Mouse (Mus musculus) T-helper 2 cell (primary cell): ENCODE measurements around the gene Ak5.

Source experiments
- in situ Hi-C: fragments of 300-600 bp; cut with MboI, MseI; formaldehyde crosslinking; loops from one replicate; pipeline ENCODE4 v1.15.1; 2025; ENCODE audit warnings: high pct_unique_total_duplicates

The Ak5 gene

DNA sequence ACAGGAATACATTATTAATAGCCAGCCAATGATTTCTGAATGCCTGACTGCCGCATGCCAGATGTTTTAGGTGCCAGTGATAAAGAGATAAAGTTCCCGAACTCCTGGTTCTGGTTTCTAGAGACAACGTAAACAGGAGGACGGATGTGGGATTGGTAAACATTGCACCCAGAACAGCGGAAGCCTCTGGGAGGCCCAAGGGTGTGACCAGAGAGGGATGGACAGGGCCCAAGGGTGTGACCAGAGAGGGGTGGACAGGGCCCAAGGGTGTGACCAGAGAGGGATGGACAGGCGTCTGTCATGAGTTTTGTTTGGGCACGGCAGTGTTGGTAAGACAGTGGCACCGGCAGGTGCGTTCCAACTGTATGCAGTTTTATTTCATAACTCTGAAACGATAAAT lies 148.6 kb downstream of the Ak5 start:
- in situ Hi-C loops: no loop called here

DNA sequence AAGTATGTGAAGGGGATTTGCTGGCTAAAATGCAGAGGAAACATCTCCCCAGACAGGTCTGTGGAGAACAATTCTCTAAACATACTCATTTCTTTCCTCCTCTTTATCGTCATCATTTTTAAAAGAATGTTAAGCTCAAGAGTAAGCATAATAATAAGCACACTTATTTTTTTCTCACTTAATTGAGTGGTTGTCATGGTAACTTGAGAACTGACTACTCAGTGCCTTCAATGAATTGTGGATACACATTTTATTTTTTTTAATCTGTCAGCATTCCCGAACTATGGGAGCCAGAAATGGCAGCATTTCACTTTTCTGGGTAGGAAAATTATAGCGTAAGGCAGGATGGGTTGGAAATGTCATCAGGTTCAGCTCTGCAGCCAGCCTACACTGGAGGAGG lies 151.6 kb downstream of the Ak5 start:
- in situ Hi-C loops: no loop called here

DNA sequence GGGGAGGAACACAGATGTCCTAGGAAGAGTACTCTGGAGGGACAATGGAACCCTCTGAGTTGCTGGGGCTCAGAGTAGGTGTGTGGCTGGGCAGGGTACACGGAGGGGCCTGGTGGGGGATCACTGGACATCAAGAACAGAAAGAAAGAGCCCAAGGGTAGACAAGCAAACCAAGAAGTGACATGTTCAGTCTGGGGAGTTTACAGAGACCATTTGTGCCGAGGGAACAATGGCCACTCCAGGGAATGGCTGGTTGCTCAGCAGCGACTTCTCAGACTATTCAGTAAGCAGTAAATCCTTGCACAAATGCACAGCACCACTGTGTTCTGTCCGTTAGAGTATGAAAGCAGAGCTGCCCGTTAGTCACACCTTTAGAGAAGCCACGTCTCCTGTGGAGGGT lies 152.2 kb downstream of the Ak5 start:
- in situ Hi-C loops: no loop called here

DNA sequence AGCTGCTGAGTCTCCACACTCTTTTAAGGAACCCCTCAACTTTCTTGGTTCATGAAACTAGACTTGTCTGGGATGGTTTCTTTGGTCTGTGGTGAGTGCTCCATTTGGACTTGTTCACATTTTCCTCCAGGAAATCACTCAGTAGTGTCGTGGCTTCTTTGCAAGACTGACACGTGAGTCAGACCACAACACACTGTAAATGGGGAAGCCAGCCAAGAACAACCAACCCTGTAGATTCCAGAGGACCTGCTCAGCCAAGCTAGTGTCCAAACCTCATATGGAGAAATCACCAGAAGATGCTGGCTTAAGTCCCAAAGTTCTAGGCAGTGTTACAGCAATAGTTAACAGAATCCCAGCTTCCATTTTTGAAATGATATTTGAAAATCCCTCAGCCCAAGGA lies 155.6 kb downstream of the Ak5 start:
- in situ Hi-C loops: no loop called here

DNA sequence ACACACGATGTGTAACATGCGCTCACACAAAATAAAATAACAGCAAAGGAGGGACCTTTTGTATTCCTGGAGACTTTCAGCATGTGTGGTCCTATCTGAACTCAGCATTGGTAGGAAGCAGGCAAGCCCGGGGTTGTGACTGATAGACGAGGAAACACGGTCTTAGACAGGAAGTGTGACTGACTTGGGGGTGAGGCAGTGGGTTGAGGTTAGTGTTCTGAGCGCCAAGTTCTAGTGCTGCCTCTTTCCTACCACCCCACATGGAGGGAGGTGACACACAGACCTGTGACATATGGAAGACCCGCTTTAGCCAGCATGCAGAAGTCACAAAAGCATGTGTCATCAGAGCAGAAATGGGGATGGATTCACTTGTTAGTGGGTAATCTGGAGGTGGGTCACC lies 158.9 kb downstream of the Ak5 start:
- in situ Hi-C loops: no loop called here

DNA sequence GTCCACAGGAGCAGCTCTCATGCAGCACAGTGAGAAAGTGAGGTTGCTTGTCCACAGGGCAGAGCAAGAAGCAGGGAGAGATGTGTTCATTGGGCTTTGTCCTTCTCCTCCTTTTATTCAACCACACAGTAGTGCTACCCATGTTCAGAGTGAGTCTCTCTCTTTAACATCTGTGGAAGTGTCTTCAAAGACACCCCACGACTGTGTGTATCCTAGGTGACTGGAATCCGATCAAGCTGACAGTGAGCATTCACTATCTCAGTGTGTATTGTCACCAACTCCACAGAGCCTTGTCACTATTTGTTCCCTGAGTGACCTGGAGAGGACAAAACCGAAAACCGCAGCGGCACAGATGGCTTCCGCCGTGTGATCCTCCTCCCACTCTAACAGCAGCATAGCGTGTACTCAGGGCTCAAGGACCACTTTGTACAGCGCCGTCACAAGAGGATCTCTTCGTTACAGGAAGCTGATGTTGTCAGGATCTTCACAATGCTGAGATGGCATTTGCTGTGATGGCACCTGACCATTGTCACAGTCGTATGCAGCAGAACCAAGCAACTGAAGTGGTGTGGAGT lies 159.7 kb downstream of the Ak5 start:
- in situ Hi-C loops: no loop called here

DNA sequence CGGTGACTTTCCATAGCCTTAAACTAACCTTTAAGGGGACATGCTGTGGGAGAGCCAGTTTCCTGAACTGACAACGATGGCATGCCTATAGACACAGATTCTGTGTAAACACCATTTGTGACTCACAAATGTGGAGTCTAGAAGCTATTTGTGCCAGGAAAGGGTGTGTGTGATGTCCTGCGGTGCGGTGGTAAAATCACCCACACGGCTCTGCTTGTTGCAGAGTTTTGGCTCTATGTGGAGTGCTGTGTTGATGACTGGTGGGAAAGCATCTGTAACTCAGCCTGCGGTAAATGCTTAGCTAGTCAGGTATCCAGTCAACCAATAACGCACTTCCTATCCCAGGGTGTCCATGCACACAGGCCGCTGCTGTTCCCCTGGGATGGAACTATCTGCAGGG lies 160.3 kb downstream of the Ak5 start:
- in situ Hi-C loops: no loop called here

DNA sequence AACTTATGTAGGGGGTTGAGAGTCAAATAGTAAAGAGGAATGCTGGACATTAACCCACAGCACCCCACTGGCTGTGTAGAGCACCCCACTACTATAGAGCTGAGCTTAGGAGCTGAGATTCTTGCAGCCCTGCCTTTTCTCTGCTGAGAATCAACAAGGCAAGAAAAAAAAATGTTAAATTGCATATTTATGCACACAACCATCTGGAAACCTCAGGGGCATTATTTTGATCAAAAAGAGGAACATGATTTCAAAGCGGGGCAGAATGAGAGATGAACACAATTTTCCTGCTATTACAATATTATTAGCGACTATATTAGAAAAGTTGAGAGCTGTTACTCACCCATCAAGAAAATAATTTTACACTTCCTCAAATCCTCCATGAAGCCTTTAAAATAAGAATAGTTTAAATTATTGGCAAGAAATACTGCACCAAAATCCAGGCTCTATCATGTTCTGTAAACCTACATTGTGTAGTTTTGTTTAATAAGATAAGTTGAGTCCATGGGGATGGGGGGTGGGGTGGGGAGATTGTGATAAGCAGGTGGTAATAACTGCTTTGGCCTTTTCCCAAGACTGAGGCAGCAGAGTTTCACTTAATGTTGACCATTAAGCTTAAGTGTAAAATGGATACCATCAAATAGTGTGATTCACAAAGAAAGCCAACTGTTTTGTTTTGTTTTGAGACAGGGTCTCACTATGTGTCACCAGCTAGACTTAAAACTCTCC lies 169.0 kb downstream of the Ak5 start:
- in situ Hi-C loops: no loop called here

DNA sequence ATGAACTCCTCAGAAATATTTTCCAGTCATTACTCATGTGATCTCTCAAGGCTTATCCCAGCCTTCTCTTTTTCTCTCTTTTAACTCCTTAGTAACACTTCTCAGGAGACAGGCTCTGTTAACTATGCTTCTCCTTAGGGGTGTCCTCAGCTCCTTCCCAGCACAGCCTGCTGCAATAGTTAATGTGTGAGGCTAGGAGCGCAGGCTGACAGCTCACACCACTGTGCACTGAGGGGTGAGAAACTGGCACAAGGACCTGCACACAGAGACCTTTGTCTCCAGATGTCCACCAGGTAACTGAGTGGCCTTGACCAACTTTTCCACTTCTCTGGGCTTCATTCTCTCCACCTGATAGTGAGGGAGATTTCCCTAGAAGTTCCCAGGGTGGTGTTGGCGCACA lies 170.3 kb downstream of the Ak5 start:
- in situ Hi-C loops: no loop called here

DNA sequence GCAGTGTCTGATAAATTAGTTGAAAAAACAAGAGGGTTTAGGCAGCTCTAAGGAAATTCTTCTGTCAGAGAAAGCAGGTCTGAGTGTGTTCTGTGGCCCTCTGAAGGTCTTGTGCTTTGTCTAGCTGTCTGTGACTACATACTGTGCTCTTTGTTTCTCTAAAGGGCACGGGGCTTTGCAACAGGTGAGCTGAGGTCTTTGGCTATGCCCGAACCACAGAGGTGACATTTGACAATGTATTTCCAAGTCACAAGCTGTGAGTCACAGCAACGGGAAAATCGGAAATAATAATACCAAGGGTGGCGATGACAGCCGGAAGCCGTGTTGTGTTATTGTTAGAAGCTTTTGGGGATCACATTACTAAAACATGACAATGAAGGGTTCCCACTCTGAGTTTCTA lies 171.1 kb downstream of the Ak5 start:
- in situ Hi-C loops: no loop called here

DNA sequence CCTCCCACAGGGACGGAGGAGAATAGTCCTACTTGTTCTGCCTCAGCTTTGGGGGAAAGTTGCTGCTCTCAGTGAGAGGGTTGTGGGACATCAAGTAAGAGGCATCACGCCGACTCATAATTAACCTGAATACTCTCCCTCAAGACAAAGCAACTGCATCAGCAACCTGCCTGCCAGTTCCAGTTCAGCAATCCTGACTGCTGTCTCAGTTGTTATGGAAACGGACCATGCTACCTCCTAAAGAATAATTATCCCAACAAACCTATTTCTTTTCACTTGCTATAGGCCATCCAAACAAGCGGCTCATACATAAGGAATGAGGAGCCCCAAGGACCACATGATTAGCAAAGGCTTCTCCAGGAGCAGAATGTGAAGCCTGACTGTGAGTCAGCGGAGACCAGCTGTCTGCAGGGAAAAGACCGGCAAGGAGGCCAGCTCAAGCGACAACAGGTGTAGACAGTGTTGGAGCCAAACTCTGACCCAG lies 172.7 kb downstream of the Ak5 start:
- in situ Hi-C loops: no loop called here

DNA sequence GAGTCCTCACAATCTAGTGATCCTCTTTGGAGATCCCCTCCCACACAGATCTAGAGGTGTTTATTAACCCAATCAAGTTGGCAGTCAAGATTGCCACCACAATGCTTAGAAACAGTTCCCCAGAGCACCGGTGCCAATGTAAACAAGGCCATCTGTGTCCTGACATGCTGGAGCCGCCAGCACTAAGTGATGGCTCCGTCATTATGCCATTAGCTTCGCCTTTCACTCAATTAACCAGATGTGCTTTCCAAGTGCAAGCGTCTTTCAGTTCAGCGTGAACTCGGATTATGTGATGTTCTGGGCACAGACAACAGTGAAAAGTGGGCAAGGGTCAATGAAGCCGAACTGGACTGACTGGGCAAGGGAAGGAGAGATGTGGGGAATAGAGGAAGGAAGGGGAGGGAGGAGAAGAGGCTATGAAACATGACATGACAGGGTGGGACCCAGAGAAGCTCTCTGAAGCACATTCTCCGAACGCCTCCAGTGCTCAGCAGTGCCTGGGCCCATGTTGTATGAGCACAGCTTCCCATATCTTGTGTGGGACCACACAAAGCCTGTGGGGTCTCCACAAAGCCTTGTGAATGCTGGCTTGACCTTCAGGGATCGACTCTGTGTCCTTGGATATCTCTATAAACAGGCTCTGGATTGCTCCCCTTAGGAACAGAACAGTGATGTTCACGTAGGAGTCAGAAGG lies 173.3 kb downstream of the Ak5 start:
- in situ Hi-C loops: no loop called here

DNA sequence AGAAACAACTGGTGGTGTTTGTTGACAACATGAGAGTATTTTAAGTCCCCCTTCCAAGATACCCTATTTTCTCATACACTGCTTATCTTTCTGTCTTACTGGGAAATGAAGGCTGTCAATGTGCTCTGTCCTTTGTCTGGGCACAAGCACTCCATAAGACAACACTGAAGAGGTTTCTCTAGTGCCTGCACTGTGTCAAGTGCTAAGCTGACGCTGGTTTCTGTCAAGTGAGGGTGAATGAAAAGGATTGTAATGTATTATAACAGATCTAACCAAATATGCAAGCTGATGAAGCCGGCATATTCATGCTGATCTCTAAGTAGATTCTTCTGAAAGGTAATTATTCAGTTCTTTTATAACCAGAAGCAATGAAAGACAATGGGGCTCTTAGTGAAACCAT lies 174.3 kb downstream of the Ak5 start:
- in situ Hi-C loops: no loop called here

DNA sequence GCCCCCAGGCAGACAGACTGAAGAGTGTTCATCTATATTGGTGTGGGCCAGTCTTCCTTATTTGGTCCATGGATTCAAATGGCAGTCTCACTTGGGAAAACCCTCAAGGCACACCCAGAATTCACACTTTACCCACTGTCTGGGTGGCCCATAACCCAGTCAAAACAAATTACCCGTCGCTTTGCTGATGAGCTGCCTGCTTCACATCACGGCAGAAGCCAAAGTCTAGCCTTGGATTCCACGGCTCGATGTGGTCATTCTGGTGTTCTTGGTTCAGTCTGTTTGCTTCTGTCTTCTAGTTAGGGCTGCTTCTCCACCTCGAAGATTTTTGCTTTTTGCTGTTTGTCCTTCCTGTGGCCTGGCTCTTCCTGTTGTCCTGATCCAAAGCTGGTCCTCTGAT lies 175.9 kb downstream of the Ak5 start:
- in situ Hi-C loops: no loop called here

DNA sequence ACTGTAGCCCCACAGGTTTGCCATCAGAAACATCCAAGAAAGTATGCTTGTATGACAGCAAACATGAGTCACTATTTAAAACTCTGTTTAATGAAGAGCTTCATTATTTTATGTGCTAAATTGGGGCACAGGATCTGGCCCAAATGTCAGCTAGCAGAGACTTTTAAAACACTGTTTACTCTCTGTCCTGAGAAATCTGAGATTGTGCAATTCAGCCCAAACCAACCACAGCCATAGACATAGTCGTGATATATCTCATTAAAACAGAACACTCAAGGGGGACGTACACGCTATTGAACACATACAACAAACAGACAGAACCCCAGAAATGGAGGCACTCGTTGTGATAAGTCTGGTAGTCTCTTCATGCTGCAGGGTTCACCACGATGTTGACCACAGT lies 177.7 kb downstream of the Ak5 start:
- in situ Hi-C loops: no loop called here

DNA sequence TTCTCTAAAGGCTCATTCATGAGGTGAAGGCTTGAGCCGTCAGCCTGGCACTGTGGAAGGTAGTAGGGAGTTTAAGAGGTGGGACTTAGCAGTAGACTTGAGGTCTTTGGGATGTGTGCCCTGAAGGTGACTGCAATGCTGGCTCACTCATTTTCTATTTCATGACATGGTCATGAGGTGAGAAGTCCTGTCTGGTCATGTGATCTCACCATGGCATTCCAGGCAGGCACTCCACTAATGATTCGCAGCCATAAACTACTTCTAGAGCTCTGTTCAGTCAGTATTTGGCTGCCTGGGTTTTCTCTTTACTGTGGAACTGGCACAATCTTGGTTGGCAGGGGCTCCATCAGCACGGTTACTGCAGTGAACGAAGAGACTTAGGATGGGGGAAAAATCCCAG lies 179.2 kb downstream of the Ak5 start:
- in situ Hi-C loops: no loop called here

DNA sequence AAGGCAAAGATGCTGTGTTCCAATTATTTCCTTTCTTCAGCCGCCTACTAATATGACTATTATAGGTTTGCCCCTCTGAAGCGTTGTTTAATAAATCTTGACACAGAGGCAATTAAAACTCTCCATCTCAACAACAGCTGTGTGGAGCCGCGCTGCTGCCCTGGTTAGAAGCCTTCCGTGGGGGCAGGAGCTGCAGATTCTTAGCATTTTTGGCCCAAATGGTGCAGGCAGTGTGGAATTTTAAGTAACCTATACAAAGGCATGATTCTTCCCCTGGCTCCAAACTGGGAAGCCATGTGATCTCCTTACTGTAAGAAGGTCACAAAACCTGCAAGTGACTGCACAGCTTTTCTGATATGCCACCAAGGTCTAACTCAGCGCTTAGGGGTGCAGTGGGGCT lies 184.0 kb downstream of the Ak5 start:
- in situ Hi-C loops: no loop called here

DNA sequence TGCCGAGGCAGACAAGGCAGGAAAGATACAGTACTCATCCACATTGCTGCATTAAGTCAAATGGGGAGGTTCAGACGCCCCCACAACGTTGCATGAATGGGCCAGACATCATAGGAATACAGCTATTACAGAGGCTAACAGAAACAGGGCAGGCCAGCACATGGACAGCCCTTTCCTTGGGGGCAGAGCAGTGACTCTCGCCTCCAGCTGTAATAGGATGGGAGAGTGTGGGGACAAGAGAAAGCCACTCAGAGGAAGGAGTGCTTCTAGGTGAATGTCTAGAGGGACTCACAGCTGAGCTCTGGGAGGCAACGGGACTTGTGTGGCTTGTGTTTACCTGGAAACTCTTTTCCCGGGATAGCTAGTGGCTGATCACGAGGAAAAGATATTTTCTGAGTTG lies 184.4 kb downstream of the Ak5 start:
- in situ Hi-C loops: no loop called here

DNA sequence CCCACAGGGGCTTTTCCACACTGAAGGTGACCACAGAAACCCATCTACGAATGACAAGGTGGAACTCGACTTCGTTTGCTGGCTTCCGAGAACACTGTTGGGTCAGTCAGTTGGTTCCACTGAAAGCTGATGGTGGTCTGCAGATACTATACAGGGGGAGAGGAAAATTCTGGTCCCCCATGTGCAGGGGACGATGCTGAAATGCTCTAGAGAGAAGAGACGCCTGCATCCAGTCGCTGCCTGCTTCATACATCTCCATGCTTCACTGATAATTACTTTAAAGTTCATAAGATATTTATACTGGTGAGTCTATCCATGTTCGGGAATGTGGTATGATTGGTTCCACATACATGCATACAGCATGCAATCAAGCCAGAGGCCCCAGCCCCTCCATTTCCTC lies 186.0 kb downstream of the Ak5 start:
- in situ Hi-C loops: no loop called here

DNA sequence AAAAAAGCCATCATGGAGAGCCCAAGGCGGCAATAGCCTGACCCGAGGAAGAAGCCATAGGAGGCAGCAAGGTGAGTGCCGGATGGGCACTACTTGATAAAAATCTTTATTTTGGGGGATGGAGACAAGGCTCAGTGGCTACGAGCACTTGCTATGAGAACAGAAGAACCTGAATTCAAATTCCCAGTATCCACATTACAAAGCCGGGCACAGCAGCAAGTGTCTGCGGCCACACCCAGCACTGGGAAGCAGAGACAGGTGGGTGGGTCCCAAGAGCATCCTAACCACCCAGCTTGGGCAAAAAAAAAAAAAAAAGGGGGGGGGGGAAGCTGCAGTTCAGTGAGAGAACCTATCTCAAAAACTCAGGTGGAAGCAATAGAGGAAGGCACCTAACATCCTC lies 187.8 kb downstream of the Ak5 start:
- in situ Hi-C loops: no loop called here

DNA sequence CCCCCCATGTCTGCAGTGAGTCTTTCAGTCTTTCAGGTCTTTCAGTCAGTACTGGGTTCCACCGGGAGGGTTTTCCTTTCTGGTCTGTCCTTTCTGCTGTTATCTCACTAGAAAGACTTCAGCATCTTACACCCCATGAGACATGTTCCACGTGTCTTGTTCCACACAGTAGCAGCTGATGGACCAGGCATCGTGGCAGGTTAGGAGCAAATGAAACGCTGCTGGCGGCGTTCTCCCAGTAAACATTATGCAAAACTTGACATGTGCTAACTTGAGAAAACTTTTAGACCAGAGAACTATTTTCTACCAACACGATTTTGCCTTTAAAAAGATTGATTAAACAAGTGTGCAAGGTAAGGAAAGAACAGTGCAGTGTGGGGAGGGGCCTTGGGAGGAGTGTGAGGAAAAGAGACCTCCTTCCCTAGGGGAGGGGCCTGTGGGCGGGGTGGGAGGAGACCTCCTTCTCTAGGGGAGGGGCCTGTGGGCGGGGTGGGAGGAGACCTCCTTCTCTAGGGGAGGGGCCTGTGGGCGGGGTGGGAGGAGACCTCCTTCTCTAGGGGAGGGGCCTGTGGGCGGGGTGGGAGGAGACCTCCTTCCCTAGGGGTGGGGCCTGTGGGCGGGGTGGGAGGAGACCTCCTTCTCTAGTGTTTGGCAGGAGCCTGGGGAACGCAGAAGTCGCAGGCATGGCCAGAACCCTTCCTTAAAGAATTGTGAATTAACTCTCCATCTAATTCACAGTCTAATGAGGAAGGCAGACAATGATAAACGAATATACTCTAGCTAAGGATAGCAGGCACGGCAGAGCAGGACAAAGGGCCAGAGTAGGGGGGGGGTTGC lies 189.3 kb downstream of the Ak5 start:
- in situ Hi-C loops: no loop called here

DNA sequence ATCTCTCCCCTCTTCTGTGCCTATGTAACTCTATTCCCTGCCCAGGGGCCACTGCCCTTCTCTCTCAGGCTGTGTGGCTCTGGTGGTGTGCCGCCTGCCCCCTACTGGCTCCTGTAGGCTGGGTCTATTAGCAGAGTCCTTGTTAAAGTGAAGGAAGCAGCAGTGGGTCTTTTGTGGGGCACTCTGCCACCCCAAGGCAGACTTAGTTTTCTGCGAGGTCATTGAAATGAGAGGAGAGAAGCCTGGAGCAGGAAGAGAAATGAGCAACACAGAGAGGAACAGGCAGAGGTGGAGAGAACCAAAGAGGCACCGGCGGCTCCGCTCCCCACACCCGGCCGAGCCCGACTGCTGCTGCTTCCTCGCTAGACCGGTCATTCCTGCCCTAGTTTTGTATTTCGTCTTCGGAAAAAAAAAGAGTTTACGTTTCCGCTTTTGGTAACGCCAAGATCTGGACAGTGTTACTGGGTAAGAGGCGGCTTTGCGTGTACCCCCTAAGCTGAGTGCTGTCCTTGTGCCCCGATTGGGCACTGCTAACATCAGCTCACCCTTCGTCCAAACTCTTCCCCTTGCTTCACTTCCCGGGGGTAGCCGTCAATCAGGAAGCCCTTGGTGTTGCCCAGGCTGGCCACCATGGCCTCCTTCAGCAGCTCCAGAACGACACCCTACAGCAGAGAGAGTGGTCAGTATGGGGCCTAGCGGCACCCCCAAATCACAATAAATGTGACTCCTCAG lies 190.2 kb downstream of the Ak5 start:
- in situ Hi-C loops: no loop called here
